Mouse (Mus musculus): Measurements from ENCODE around the gene Magi1.
A peak's percentile ranks its signal among the peaks of the same experiment; 100 is the strongest.

Magi1 gene

DNA sequence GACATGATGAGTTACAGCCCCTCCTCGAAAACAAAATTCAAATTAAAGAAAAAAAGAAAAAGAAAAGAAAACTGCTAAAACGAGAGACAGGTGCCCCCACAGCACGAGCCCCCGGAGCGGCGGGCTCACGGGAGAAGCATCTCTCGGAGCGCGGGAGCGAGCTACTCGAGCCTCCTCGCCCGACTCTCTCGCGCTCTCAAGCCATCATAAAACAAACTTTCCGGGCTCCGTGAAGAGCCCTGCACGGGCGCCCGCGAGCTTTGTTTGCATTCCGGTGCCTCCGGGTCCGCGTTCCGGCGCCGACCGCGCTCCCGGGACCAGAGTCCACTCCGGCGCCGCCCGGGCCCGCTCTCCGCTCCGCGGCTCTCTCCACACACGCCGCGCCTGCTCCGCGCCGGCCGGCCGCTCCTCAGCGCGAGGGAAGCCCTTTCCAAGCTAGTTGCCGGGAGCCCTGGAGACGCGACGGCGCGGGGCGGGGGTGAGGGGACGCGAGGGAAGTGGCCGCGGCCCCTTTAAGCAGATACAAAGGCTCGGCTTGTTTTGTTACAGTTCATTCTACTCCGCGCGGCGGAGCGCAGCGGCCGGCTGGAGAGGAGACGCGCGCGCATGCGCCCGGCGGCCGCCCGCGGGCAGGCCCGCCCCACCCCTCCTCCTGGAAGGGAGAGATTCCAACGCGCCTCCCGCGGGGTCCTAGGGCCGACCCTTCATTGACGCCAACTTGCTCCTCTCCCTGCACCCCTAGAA lies at the start of gene Magi1:
TSS of gene Magi1 (minus strand) at position 600 of the 744 bp plus-strand sequence.
- peak; percentile 75 for DNase-seq

DNA sequence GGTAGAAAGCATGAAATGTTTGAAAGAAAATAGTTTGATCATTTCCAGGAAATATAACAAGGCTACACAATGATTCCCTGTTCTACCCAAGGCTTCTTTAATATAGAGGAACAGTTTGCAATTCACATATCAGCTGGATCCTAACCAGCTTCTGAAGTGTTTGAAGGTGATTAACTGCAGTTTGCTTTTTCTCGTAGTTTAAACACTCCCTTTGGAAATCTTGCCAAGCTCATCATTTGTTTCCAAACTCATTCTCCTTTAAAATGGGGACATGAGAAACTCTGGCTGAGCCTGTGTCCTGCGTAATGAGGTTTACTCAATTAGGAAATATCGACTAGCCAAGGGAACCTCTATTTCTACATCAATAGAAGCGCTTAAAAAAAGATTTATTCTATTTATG lies 43.4 kb upstream of the Magi1 start:
- no peak for DNase-seq

DNA sequence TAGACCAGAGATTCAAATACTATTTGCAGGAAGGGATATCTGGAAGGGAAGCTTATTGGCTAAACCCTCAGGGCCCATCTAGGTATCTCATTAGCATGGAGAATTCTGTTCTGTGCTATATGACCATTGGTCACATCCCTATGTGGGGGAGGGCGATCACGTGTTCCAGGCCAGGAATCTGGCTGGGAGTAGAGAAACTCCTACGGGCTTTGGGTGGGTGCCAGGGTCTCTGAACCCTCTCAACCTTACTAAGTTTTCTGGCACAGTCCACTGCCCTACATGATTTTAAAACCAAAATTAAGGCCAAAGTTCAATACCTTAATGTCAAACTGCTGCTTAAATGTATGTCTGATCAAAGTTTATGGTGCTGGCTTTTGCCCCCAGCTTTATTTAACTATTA lies 33.2 kb upstream of the Magi1 start:
- no peak for DNase-seq

DNA sequence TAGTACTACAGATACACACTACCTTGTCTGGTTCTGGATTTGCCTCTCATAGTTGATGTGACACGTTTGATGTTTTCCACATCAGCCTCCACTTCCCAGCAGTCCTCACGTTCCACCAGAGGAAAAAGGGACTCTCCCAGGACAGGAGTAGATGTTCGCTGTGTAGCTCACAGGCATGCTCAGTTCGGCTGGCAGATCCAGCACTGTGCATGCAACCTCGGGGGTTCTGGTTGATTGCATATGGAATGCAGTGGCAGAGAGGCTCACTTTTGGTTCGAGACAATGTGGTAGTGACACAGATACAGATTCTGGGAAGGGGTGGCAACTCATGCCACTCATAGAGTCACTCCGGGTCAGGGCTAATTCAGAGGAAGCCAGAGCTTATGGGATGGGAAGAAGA lies 28.6 kb upstream of the Magi1 start:
- no peak for DNase-seq

DNA sequence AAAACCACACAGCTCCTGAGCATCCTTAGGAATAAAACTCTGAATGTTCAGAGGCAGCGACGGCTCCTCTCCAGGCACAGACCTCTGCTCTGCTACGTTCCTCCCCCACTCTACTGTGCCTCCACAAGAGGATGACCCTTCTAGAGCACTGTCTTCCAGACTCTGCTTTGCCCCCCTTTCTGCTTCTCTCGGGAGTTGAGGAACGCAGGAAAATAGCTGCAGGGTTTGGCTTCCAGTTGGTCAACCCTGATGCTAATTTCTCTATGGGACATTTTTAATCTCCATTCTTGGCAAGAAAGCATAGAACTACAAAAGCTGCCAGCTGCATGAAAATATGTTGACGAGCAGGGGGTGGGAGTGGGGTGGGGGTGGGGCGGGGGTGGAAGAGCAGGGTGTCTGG lies 24.8 kb upstream of the Magi1 start:
- no peak for DNase-seq

DNA sequence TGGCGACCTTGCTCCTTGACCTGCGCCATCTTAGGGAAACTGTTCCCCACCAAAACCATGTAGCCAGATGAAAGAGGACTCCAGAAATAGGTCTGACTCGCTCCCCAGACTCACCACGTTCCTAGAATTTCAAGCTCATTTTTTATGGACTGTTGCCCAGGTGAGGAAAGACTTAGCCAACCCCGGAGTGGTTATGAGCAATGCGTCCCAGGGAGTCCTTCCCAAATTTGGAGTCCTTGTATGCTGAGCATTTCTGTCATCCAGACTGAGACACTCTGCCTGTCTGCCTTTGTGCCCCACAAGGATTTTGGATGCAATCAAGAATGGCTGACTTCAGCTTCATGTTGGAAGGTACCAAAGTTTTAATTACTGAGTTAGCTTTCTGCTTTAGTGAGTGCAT lies 19.8 kb upstream of the Magi1 start:
- no peak for DNase-seq

DNA sequence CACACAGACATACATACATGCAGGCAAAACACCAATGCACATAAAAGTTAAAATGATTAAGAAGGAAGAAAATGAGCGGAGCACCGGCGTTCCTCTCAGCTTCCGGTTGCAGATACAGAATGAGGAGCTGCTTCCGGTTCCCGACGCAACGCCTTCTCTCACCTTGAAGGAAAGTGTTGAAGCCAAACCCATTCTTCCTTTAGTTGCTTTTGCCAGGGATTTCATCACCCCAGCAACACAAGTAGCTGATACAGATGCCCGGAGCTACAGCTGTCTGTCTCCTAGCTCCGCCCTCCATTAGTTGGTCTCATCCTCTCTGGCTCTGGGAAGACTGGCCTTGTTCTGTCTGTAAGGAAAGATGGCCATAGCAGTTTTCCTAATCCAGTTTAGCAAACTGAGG lies 18.1 kb upstream of the Magi1 start:
- DNase-seq, result no peak

DNA sequence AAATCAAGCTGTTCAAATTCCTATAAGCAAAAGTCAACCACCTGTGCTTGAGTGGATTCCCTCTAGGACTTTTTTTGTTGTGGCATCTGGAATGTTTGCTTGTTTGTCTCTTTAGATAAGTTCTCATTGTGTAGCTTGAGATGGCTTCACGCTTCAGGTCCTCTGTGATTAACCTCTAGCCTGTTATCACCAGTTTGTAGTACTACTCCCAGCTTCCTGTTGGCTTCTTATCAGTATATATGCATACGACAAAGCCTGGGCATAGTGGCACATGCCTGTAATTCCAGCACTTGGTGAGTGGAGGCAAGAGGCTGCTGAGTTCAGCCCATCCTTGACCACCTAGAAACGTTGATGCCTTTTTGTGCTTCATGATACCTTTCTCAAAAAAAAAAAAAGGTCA lies 16.8 kb upstream of the Magi1 start:
- no peak for DNase-seq

DNA sequence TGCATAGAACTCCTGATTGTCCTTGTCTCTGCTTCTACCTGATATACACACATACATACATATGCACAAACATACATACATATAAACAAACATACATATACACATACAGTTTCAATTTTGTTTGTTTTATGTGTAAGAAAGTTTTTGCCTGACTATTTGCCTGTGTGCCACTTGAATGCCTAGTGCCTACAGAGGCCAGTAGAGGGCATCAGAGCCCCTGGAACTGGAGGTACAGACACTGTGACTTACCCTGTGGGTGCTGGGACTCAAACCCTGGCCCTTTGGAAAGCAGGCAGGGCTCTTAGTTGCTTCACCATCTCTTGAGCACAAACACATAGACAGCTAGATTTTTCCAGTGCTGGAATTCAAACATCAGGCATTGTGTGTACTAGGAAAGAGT lies 3.7 kb upstream of the Magi1 start:
- no peak for DNase-seq

DNA sequence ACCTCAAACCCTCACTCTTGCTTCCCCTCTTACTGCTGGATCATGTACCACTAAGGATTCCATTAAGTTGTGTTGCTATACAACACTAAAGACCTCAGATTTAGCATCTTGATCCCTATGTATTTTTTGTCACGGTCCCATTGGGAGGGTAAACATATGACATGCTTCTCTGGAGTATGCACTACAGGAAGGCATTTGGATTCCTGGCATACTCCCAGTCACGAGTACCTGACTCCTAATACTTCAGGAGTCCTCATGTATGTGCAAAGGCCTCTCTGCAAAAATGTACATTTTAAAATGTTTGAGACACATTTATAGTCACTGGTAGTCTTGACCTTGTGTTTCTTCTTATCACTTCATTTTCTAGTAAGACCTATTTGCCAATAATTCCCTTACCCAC lies 2.8 kb upstream of the Magi1 start:
- DNase-seq, result no peak

DNA sequence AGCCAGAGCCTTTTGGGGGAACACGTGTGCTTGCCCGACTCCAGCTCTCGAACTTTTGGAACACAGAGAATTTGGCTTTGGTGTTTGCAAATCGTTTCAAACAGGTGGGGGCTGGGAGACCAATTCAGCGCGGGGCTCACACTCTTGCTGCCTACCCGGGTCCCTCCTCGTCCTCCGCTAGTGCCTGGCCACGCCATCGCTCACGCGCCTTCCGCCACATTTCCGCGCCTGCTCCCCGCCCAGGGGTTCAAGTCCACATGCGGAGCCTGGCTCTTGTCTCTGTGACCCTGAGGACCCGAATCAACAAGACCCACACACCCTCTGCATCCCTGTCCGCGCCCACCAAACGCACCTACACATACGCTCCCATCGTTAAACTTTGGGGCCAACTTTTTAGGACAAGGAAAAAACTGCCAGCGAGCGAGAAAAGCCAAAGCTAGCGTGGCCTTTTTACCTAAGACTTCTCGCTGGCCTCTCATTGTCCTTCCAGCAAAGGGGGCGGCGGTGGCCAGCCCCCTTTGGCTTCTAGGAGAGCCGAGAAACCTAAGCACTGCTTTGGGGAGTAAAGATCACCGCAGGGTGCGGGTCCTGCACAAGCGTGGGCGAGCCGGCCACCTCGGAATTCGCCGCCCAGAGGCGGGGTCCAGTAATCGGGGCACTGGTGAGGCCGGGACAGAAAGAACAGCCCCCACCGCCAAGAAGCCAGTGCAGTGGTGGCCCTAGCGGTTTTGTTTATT lies 540 bp upstream of the Magi1 start:
- DNase-seq, result peak; percentile 13

DNA sequence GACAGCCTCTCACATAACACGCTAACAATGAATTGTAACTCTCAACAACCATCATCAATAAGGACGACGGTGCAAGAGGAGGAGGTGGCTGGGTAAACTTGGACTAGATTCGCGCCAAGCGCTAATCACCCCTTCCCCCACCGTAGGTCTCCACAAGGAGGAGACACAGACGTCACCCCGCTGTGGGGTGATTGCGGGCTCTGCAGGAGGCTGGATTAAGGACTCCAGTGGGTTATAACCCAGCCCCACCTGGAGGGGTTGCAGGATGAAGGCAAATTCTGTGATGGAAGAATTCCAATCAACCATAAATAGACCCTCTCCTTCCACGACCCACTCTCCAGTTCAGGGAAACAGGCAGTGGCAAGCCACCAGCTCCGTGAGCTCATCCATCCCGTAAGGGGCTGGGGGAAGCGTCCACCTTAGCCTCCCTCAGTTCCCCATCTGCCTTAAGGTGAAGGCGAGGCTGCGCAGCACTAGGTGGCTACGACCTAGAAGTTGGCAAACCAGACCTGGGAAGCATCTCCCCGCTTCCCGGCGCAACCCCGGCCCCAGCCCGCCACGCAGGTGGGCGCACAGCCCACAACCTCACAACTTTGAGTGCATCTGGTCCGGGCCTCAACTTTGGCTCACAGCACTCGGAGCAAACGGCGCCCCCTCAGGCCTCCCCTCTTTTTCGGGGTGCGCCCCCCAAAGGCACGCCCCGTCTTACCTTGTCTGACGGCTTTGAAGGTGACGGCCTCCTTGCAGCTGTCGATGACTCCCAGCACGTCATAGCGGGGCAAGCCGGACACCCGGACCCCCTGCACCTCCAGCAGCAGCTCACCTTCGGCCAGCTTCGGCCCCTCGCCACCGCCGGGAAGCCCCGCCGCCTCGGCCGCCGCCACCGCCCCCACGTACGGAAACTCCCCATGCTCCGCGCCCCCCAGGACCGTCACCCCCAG lies 1.1 kb downstream of the Magi1 start:
- DNase-seq, result peak; percentile 15

DNA sequence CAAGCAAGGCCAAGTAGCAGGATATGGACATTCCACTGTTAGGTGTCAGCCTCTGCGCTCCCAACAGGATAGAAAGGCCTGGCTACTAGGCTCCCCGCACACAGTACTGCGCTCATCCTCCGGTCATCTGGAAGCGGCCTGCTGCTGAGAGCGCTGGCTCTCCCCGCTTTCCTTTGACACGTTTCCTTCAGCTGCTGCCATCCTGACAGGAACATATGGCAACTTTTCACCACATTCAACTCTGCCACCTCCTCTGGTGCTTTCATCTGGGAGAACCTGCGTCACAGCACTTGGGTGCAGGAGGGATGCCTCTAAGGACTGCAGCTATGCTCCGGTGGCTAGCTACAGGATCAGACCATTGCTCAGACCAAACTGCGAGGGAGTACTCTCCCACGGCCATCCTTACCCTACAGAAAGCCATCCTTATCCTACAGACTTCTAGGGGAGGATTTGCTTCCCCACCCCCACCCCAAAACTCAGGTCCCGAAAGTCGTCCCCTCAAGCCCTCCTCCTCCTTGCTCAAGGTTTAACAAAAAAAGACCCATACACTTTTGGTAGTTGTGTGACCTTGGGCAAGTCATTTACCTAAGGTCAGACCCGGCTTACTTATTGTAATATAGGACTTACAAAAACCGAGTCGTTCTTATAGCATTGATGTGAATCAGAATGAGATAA lies 2.0 kb downstream of the Magi1 start:
- no peak for DNase-seq

DNA sequence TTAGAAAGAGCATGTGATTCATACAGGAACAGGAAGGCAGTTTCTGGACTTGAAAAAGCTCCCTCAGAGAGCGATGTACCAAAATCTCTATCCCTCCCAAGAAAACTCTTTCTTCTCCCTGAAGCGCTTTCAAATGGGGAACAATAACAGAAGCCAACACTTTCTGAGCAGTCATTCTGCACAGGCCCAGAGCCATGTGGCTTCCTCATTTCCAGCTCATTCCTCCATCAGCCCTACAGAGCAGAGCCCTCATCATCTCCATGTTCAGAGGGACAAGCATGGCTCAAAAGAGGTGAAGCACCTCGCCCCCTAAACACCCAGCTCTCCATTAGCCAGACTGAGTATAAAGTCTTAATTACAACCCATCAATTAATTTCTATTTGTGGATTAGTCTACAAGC lies 9.8 kb downstream of the Magi1 start:
- DNase-seq, result no peak

DNA sequence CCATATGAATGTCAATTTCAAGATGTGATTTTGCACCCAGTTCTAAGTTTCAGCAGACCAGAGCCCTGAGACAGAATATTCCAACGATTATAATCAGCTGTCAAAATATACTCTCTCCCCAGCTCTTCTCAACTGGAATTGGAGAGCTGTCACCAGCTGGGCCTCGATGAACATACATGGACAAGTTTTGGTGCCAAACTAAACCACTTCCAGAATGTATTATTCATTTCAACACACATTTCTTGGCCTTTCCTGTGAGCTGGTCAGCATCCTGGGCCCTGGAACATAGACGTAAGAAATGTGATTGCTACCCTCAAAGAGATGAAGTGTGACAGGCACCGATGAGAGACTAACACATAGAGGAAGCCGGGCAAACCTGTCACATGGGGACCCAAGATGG lies 13.7 kb downstream of the Magi1 start:
- no peak for DNase-seq

DNA sequence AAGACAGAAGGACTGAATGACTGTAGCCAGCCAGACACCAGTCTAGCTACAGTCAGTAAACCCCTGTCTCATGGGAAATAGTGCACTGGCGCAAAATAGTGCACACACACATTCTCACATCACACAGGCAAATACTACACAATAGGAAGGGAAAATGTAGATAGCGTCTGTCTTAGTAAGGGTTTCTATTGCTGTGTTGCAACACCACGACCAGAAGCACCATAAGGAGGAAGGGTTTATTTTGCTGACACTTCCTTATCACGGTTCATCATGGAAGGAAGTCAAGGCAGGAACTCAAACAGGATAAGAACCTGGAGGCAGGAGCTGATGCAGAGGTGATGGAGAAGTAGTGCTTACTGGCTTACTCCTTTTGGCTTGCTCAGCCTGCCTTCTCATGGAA lies 14.5 kb downstream of the Magi1 start:
- DNase-seq, result no peak

DNA sequence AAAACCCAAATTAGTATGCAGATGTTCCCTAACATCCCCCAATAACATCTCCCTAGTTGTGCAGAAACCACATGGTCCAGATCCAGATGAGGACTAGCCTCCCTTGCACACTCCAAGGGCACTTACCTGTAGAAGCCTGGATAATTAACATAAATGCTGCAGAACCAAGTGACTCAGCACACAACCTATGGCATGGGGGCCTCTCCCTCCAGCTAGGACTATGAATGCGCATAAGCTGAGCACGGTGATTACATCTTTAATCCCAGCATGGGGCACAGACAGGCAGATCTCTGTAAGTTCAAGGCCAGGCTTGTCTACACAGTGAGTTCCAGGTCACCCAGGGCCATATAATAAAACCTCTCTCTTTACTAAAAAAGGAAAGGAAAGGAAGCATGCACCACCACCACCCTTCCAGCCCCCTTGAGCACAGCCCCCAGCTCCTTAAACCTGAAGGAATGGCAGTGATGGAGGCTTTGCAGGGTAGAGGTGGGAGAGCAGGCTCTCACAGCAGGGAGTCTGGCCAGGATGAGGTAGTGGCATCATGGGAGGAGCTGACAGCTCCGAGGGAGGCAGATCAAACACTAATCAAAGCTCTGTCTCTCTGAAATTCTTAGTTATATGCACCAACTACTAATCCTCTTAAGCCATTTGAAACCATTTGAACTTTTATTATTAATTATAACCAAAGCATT lies 18.3 kb downstream of the Magi1 start:
- no peak for DNase-seq

DNA sequence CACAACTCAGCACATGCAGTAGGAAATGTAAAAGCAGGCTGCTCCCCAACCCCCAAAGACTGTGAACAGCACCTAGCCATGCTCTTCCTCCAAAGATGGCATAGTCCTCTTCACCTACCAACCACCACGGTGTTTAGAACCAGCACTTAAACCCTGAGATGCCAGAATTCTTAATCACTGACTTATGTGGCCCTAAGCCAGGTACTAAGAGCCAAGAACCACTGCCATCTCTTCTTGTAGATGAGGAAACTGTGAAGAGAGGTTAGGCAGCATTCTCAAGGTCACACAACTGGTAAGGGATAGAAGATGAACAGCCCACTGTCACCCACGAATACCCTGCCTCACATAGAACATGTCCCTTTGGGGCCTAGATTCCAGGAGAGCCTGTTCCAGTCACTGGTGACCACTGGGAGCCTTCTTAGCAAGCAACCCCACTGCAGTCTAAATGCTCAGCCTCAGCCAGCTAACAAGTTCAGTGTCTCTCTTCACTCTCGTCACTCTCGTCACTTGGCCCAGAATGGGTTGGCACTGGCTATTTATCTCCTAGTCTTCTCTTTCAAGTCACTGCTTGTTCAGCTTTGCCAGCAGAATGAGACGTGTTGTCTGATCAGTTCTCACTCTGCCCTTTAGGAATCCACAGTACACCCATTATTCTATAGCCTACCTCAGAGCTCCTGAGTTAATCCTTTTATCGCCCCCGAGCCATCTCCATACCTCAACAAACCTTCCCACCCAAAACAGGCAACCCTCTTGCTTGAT lies 19.4 kb downstream of the Magi1 start:
- no peak for DNase-seq

DNA sequence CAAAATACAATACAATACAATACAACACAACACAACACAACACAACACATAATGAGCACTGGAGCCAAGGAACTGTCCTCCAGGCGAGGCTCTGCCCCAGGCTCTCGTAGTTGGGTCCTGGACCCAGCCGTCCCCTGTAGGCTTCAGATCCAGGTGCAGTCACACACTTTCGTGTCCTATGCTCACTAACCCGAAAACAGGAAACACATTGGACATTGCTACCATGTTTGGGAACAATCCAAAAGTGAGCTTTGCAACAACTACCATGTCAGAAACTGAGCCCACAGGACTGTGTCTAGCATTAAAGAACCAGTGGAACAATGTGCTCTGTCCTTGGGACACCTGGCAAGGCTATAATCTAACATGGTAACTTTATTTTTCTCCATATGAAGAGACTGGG lies 22.9 kb downstream of the Magi1 start:
- DNase-seq, result no peak

DNA sequence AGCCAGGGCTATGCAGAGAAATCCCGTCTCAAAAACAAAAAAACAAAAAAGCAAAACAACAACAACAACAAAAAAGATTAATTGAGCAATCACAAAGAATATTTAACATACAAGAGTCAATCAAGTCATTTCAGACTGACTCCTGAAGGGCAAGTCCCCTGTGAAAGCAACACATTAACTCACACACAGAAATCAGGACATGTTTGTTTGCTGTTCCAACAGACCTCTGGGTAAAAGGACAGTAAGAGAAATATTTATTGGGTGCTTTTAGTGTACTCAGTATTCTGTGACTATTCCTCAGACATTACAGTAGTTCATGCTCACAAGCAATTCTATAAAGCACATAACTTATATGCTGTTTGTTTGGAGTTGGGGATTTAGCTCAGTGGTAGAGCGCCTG lies 23.7 kb downstream of the Magi1 start:
- no peak for DNase-seq

DNA sequence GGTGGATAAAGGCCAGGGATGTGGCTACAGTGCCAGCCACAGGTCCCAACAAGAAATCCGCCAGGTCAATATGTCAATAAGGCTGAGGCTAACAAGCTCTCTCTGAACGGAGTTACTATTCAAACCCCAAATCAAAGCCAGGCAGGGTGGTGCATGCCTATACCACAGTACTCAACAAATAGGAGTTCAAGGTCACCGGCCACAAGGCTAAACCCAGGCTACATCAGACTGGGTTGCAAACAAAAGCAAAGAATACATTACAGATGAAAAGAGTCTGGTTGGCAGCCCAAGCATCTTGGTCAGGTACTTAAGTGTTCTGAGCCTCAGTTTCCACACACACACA lies 25.9 kb downstream of the Magi1 start:
- no peak for DNase-seq
